Mouse (Mus musculus) forebrain, embryonic 13.5 days (tissue): Measurements from ENCODE around the gene Zkscan4. TPM values are rescaled to one million over a fixed set of nuclear protein-coding genes. Genes with fewer than 3 reads are reported as not detected.

Source experiments
- microRNA counts: library from miRNA; unstranded; fragments of <30 nt; microRNA quantifications from one replicate; lab custom pipeline; 2016
- microRNA-seq: library from miRNA; unstranded; fragments of <30 nt; microRNA quantifications from one replicate; pipeline ENCODE4, GENCODE M21; 2016
- polyA plus RNA-seq: library from polyadenylated mRNA; unstranded; fragments of >200 nt; fragmentation: Nextera tagmentation; extraction: Ambion mirVana; gene quantifications from 2 replicates; pipeline ENCODE4 v1.2.1, GENCODE M21; 2015

Gene Zkscan4
- polyA plus RNA-seq, 1 experiment from 2014 or later: 7.3 TPM

MicroRNA genes within 50 kb of the gene (microRNA counts, 519-probe panel; counts per million panel counts)
- microRNA mmu-miR-1896 (lab: Ali Mortazavi, UCI): 4,303 counts per million, percentile 82 among the panel's probes with 10 or more counts

Small RNA genes within 50 kb of the gene (microRNA-seq; reads per million reads assigned to microRNA genes)
- not detected for gene Mir1896

Other genes starting within 250 kb of the Zkscan4 start
- gene Gpx5, start 186.2 kb upstream of the Zkscan4 start, polyA plus RNA-seq: not detected in 2 replicates
- gene Gpx6, start 166.8 kb upstream of the Zkscan4 start, polyA plus RNA-seq: not detected in 2 replicates
- not detected in 2 replicates for gene Olfr1367, start 132.0 kb upstream of the Zkscan4 start, polyA plus RNA-seq
- gene Zscan12, start 116.1 kb upstream of the Zkscan4 start, polyA plus RNA-seq: 16.4 and 18.1 TPM in 2 replicates
- gene Zkscan3, start 76.2 kb upstream of the Zkscan4 start, polyA plus RNA-seq: 97.9 and 98.4 TPM in 2 replicates
- 3.7 and 4.4 TPM in 2 replicates for gene Pgbd1, start 37.8 kb upstream of the Zkscan4 start, polyA plus RNA-seq
- gene Zscan26, start 25.2 kb upstream of the Zkscan4 start, polyA plus RNA-seq: 21.7 and 25.4 TPM in 2 replicates
- gene Nkapl, start 10.4 kb upstream of the Zkscan4 start, polyA plus RNA-seq: 2.9 and 3.5 TPM in 2 replicates
- gene Gm10065, start 534 bp downstream of the Zkscan4 start, polyA plus RNA-seq: not detected in 2 replicates
- 0.21 and 0.54 TPM in 2 replicates for gene AK157302, start 16.3 kb downstream of the Zkscan4 start, polyA plus RNA-seq
- 7.5 TPM in 2 replicates for gene Gm11273, start 22.5 kb downstream of the Zkscan4 start, polyA plus RNA-seq
- 6.1 and 7.4 TPM in 2 replicates for gene Zkscan8, start 52.2 kb downstream of the Zkscan4 start, polyA plus RNA-seq
- 0.17 and 0.33 TPM in 2 replicates for gene Olfr1366, start 63.9 kb downstream of the Zkscan4 start, polyA plus RNA-seq
- not detected in 2 replicates for gene Olfr1535, start 81.0 kb downstream of the Zkscan4 start, polyA plus RNA-seq
- gene Olfr1364, start 102.9 kb downstream of the Zkscan4 start, polyA plus RNA-seq: not detected in 2 replicates
- not detected in 2 replicates for gene Olfr1362, start 135.1 kb downstream of the Zkscan4 start, polyA plus RNA-seq
- gene Olfr11, start 163.6 kb downstream of the Zkscan4 start, polyA plus RNA-seq: not detected in 2 replicates
- not detected in 2 replicates for gene Olfr1361, start 184.5 kb downstream of the Zkscan4 start, polyA plus RNA-seq
- not detected in 2 replicates for gene Olfr1360, start 198.5 kb downstream of the Zkscan4 start, polyA plus RNA-seq
- not detected in 2 replicates for gene Olfr1359, start 219.2 kb downstream of the Zkscan4 start, polyA plus RNA-seq
- gene Hist1h2bl, start 237.2 kb downstream of the Zkscan4 start, polyA plus RNA-seq: 1.7 and 4.8 TPM in 2 replicates
- gene Hist1h2ai, start 237.5 kb downstream of the Zkscan4 start, polyA plus RNA-seq: 23.7 and 32.4 TPM in 2 replicates
- gene Hist1h3h, start 238.8 kb downstream of the Zkscan4 start, polyA plus RNA-seq: 23.7 and 35.3 TPM in 2 replicates
- gene Hist1h2bm, start 243.1 kb downstream of the Zkscan4 start, polyA plus RNA-seq: 5.9 and 6.9 TPM in 2 replicates